Mouse (Mus musculus) forebrain, embryonic 13.5 days (tissue): ENCODE results near the gene Ubac2. TPM values are rescaled to one million over a fixed set of nuclear protein-coding genes. Genes with fewer than 3 reads are reported as not detected.

Source experiments
- ATAC-seq: fragments of 200-750 bp; cut with Nextera tagmentation; 2 replicates; pipeline ENCODE4 v1.8.0; 2017
- H3K27ac ChIP-seq: fragments of 300-500 bp; sonication (generic); 2 replicates; pipeline ENCODE4 v1.5.1; 2015; ENCODE audit warnings: inconsistent platforms, mild to moderate bottlenecking, moderate library complexity
- H3K27me3 ChIP-seq: fragments of 300-500 bp; sonication (generic); 2 replicates; pipeline ENCODE4 v1.6.1; 2015; ENCODE audit warnings: mild to moderate bottlenecking, inconsistent platforms
- H3K36me3 ChIP-seq: fragments of 300-500 bp; sonication (generic); 2 replicates; pipeline ENCODE4 v1.6.1; 2015; ENCODE audit warnings: mild to moderate bottlenecking, inconsistent platforms; ENCODE audit not compliant: poor library complexity, severe bottlenecking
- H3K4me1 ChIP-seq: fragments of 300-500 bp; sonication (generic); 2 replicates; pipeline ENCODE4 v1.6.1; 2015; ENCODE audit warnings: inconsistent platforms
- H3K4me2 ChIP-seq: fragments of 300-500 bp; sonication (generic); 2 replicates; pipeline ENCODE4 v1.6.1; 2015; ENCODE audit warnings: inconsistent platforms, mild to moderate bottlenecking, moderate library complexity
- H3K4me3 ChIP-seq: fragments of 300-500 bp; sonication (generic); 2 replicates; pipeline ENCODE4 v1.5.1; 2015; ENCODE audit warnings: mild to moderate bottlenecking, inconsistent platforms
- H3K9ac ChIP-seq: fragments of 300-500 bp; sonication (generic); 2 replicates; pipeline ENCODE4 v1.6.1; 2015; ENCODE audit warnings: mild to moderate bottlenecking, inconsistent platforms
- H3K9me3 ChIP-seq: fragments of 300-500 bp; sonication (generic); replicated peaks from 2 replicates; pipeline ENCODE4 v1.6.1; 2016; ENCODE audit warnings: inconsistent platforms
- WGBS: fragments of 180-500 bp; shearing (Covaris S2); methylation state at CpG from one replicate; pipeline ENCODE4 v1.1.7; 2015; 5-methylcytosine and 5-hydroxymethylcytosine counted together
- polyA plus RNA-seq: library from polyadenylated mRNA; unstranded; fragments of >200 nt; fragmentation: Nextera tagmentation; extraction: Ambion mirVana; gene quantifications from 2 replicates; pipeline ENCODE4 v1.2.1, GENCODE M21; 2015

Gene Ubac2
- polyA plus RNA-seq, 1 experiment from 2014 or later: 56.4 TPM

- no peaks in the 10 kb centered on the region for H3K27me3 ChIP-seq
- H3K4me3 ChIP-seq: no peak overlapping the region
- H3K9me3 ChIP-seq: no peaks in the 10 kb centered on the region
- no peak for ATAC-seq
- WGBS: 91% methylated on average over 5 of the region's 5 CpGs
- H3K9ac ChIP-seq: no peak overlapping the region
- H3K4me1 ChIP-seq: no peaks in the 10 kb centered on the region
- H3K27ac ChIP-seq: no peak overlapping the region
- H3K36me3 ChIP-seq: peaks cover 43% of the 10 kb centered on the region
- no peak overlapping the region for H3K4me2 ChIP-seq
Observed at GRCm38 (mm10) chr14:121915143-121915542, 36.7 kb downstream of the Ubac2 start.

DNA sequence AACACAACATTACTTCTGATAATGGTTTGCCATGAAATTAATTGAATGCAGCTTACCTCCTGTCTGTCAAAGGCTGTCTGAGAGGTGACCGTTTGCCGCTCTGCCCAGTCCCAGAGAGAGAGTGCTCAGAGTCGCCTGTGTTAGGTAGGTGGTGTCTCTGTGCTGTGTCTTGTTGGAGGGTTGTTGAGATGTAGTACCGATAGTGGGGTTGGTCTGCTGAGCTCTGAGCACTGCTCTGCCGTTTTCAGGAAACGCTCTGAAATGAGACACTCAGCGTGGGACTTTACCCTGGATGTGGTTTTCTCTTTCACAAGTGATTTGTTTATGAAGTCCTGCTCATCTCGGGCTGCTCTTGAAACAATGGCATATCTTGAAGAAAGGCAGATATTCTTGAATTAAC lies 37.2 kb downstream of the Ubac2 start, which contains the start of gene Gpr18:
TSS of gene Gpr18 (minus strand) at position 161 of the 400 bp plus-strand sequence.
- Histone ChIP-seq H3K4me1 (no peaks in the 10 kb centered on the region), H3K9ac (no peak within 1 kb of the TSS), H3K9me3 (no peaks in the 10 kb centered on the region), H3K4me2 (no peak within 1 kb of the TSS), H3K4me3 (no peak within 1 kb of the TSS), H3K36me3 (peaks cover 39% of the 10 kb centered on the region), H3K27ac (no peak within 1 kb of the TSS), H3K27me3 (no peaks in the 10 kb centered on the region)
- no peak for ATAC-seq
- WGBS: 85% methylated on average over 8 of the region's 8 CpGs

GRCm38 (mm10) chr14:121916311-121917094 lies 38.1 kb downstream of the Ubac2 start:
- Histone ChIP-seq H3K4me3 (no peak overlapping the region), H3K4me1 (no peaks in the 10 kb centered on the region)

GRCm38 (mm10) chr14:121918266-121918665 lies 39.8 kb downstream of the Ubac2 start:
- WGBS: 69% methylated on average over 3 of the region's 3 CpGs
- H3K36me3 ChIP-seq: peaks cover 23% of the 10 kb centered on the region
- H3K27ac ChIP-seq: no peak overlapping the region
- H3K9ac ChIP-seq: no peak overlapping the region
- ATAC-seq: no peak
- no peak overlapping the region for H3K4me3 ChIP-seq
- no peaks in the 10 kb centered on the region for H3K27me3 ChIP-seq
- H3K4me2 ChIP-seq: no peak overlapping the region
- H3K4me1 ChIP-seq: no peaks in the 10 kb centered on the region
- no peaks in the 10 kb centered on the region for H3K9me3 ChIP-seq

More at GRCm38 (mm10) chr14:121916311-121917094, 38.1 kb downstream of the Ubac2 start:
- WGBS: 94% methylated on average over 6 of the region's 6 CpGs
- ATAC-seq: no peak
- Histone ChIP-seq H3K36me3 (peaks cover 34% of the 10 kb centered on the region), H3K27me3 (no peaks in the 10 kb centered on the region), H3K9me3 (no peaks in the 10 kb centered on the region), H3K4me2 (no peak overlapping the region), H3K9ac (no peak overlapping the region), H3K27ac (no peak overlapping the region)

DNA sequence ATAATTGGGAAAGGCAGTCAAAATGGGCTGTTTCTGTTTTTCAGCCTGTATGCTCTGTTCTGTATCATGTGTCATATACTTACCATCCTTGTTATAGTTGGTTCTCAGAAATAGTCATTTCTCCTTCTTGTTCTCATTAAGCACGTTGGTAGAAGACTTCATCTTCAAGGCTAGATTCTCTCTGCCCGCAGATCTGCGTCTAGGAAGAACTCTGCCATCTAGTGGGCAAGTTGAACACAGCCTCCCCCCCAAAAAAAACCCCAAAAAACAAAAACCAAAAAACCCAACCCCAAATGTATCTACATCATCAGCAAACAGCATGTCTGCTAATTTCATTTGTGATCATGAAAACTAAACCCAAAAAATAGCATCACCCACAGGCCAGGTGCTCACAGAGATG lies 41.3 kb downstream of the Ubac2 start:
- Histone ChIP-seq H3K36me3 (peaks cover 23% of the 10 kb centered on the region), H3K27ac (no peak overlapping the region), H3K27me3 (no peaks in the 10 kb centered on the region), H3K4me2 (no peak overlapping the region), H3K4me1 (no peaks in the 10 kb centered on the region), H3K4me3 (no peak overlapping the region), H3K9ac (no peak overlapping the region), H3K9me3 (no peaks in the 10 kb centered on the region)
- 0 out of 2 replicates have a peak, but pooled peaks have one; percentile 50 for ATAC-seq
- 44% methylated on average over 3 of the region's 3 CpGs for WGBS

DNA sequence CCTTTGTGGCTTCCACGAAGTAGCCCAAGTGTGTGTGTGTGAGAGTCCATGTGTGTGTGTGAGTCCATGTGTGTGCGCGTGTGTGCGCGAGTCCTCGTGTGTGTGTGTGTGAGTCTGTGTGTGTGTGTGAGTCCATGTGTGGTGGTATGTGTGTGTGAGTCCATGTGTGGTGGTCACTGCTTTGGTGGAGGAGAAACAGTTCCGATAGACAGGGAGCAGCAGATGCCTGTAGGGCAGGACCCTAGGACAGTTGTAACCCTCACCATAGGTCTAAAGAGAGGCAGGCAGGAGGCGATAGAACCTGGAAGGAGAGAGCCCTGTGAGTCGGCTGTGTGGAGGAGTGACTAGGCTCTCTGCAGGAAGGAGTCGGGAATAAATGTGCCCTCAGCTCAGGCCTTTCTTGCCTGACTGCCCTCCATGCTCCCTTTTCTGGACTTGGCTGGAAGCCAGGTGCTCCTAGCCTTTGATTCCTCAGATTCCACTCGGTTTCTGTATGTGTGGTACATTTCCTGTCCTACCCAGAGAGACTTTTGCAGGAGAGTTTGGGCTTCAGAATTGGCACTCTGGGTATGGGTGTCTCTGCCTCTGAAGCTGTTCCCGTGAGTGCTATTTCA lies 42.2 kb downstream of the Ubac2 start:
- H3K9me3 ChIP-seq: no peaks in the 10 kb centered on the region
- 81% methylated on average over 12 of the region's 12 CpGs for WGBS
- peaks cover 23% of the 10 kb centered on the region for H3K36me3 ChIP-seq
- ATAC-seq: no peak; the same call in 1 of the 2 replicates
- H3K9ac ChIP-seq: no peak overlapping the region
- H3K27me3 ChIP-seq: no peaks in the 10 kb centered on the region
- H3K4me1 ChIP-seq: no peaks in the 10 kb centered on the region
- no peak overlapping the region for H3K4me3 ChIP-seq
- no peak overlapping the region for H3K27ac ChIP-seq
- no peak overlapping the region for H3K4me2 ChIP-seq

GRCm38 (mm10) chr14:121922016-121922415 lies 43.6 kb downstream of the Ubac2 start:
- Histone ChIP-seq H3K4me2 (no peak overlapping the region), H3K27ac (no peak overlapping the region), H3K36me3 (peaks cover 13% of the 10 kb centered on the region), H3K4me3 (no peak overlapping the region), H3K9me3 (no peaks in the 10 kb centered on the region), H3K4me1 (no peaks in the 10 kb centered on the region), H3K9ac (no peak overlapping the region), H3K27me3 (no peaks in the 10 kb centered on the region)
- WGBS: 96% methylated on average over 4 of the region's 4 CpGs
- ATAC-seq: no peak

DNA sequence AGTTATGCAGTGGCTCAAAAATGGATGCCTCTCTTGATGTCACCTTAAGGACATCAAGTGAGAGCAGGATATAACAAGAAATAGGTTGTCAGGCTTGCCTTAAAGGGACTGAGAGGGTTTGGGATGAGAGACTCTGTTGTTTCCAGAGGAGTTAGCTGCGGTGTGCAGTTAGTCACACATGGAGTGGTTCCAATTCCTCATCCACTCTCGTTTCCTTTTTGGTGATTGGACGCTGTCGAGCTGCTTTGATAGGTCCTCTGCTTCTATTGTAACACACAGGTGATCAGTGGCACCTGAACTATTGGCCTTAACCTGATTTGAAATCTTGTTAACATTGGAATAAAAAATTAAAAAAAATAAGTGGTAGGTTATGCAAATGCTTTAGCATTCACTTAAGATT lies 44.3 kb downstream of the Ubac2 start:
- Histone ChIP-seq H3K4me3 (no peak overlapping the region), H3K9ac (no peak overlapping the region), H3K4me1 (no peaks in the 10 kb centered on the region), H3K27me3 (no peaks in the 10 kb centered on the region), H3K36me3 (peaks cover 6% of the 10 kb centered on the region), H3K27ac (no peak overlapping the region), H3K9me3 (no peaks in the 10 kb centered on the region), H3K4me2 (no peak overlapping the region)
- ATAC-seq: no peak
- WGBS: 85% methylated on average over 4 of the region's 4 CpGs

GRCm38 (mm10) chr14:121924876-121925275 lies 46.5 kb downstream of the Ubac2 start:
- H3K9me3 ChIP-seq: no peaks in the 10 kb centered on the region
- H3K27ac ChIP-seq: no peak overlapping the region
- no peak overlapping the region for H3K4me3 ChIP-seq
- H3K4me2 ChIP-seq: no peak overlapping the region
- WGBS: 85% methylated on average over 6 of the region's 6 CpGs
- no peak overlapping the region for H3K9ac ChIP-seq
- ATAC-seq: no peak
- H3K27me3 ChIP-seq: no peaks in the 10 kb centered on the region
- H3K36me3 ChIP-seq: no peaks in the 10 kb centered on the region
- H3K4me1 ChIP-seq: no peaks in the 10 kb centered on the region

DNA sequence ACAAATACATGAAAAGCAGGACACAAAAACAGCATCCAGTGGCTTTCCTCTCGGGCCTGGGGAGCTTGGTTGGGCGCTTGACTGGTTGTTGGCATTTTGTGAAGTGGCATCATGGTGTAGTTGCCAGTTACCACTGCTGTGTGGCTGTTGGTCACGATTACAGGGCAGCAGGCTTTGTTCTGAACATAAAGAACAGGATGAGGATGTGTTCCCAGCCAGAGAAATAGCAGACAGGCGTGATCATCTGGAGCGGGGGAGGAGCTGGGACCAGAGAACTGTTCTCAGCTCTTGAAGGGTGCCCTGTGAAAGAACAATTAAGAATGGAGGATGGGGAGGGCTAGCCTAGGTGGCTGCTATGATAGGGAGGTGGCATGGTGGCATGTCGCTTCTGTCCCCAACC lies 48.5 kb downstream of the Ubac2 start:
- H3K4me3 ChIP-seq: no peak overlapping the region
- ATAC-seq: no peak
- no peak overlapping the region for H3K9ac ChIP-seq
- no peaks in the 10 kb centered on the region for H3K36me3 ChIP-seq
- H3K9me3 ChIP-seq: no peaks in the 10 kb centered on the region
- WGBS: 85% methylated on average over 6 of the region's 6 CpGs
- no peak overlapping the region for H3K27ac ChIP-seq
- H3K4me2 ChIP-seq: no peak overlapping the region
- H3K4me1 ChIP-seq: no peaks in the 10 kb centered on the region
- H3K27me3 ChIP-seq: no peaks in the 10 kb centered on the region

GRCm38 (mm10) chr14:121927451-121927850 lies 49.0 kb downstream of the Ubac2 start:
- Histone ChIP-seq H3K27ac (no peak overlapping the region), H3K36me3 (no peaks in the 10 kb centered on the region), H3K9ac (no peak overlapping the region), H3K4me2 (no peak overlapping the region), H3K9me3 (no peaks in the 10 kb centered on the region), H3K27me3 (no peaks in the 10 kb centered on the region), H3K4me1 (no peaks in the 10 kb centered on the region), H3K4me3 (no peak overlapping the region)
- 88% methylated on average over 8 of the region's 8 CpGs for WGBS
- no peak for ATAC-seq

DNA sequence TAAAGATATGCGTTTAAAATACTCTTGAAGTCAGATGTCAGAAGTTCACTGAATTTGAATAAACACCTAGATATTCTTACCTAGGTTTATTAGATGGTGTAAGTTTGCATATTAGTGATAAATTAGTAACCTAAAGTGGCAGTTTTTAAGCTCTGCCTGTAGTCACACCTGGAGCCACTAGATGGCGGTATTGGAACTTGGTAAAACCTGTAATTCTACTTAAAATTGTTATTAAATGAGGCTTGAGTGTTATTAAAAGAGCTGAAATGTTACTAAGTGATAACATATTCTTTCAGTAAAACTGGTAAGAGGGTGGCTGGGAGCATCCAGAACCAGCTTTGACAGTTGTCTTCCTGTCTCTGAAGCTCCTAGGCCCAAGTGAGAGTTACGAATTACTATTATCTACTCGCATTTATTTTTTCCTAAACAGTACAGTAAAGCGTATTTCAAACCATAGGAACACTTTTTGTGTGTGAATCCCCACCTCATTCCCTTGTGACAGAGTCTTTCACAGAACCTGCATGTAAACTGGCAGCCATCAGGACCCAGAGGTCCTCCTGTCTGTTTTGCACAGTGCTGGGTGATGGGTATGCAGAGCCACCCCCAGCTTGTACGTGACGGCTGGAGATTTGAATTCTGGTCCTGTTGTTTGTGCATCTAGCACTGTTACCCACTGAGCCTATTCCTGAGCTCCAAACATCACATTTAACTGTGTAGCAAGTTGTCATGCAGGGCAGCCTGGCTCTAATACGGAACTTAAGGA lies 50.1 kb downstream of the Ubac2 start:
- no peaks in the 10 kb centered on the region for H3K4me1 ChIP-seq
- no peaks in the 10 kb centered on the region for H3K9me3 ChIP-seq
- no peak for ATAC-seq
- H3K36me3 ChIP-seq: no peaks in the 10 kb centered on the region
- 64% methylated on average over 8 of the region's 8 CpGs for WGBS
- H3K27me3 ChIP-seq: no peaks in the 10 kb centered on the region
- H3K4me2 ChIP-seq: no peak overlapping the region
- H3K4me3 ChIP-seq: no peak overlapping the region
- no peak overlapping the region for H3K27ac ChIP-seq
- no peak overlapping the region for H3K9ac ChIP-seq
